Mouse (Mus musculus) megakaryocyte, embryonic 14.5 days (primary cell): ENCODE results near the gene Tbc1d10c. TPM values are rescaled to one million over a fixed set of nuclear protein-coding genes. Genes with fewer than 3 reads are reported as not detected.

Experiments used
- H3K27me3 ChIP-seq: replicated peaks from 2 replicates; pipeline ENCODE3; 2012; ENCODE audit warnings: inconsistent platforms
- H3K36me3 ChIP-seq: replicated peaks from 2 replicates; pipeline ENCODE3; 2012; ENCODE audit warnings: low read length, inconsistent platforms, mixed read lengths
- H3K4me1 ChIP-seq: 2 replicates; pipeline ENCODE4 v1.6.1; 2012; ENCODE audit warnings: inconsistent platforms
- H3K4me3 ChIP-seq: replicated peaks from 2 replicates; pipeline ENCODE3; 2012; ENCODE audit warnings: moderate library complexity, mild to moderate bottlenecking, inconsistent platforms
- H3K9me3 ChIP-seq: 2 replicates; pipeline ENCODE4 v1.6.1; 2012; ENCODE audit warnings: inconsistent platforms
- FLI1 ChIP-seq: IDR thresholded peaks from 2 replicates; pipeline ENCODE4 v1.6.1; 2012; ENCODE audit warnings: low read length, inconsistent platforms, mixed read lengths
- GATA1 ChIP-seq: IDR thresholded peaks from 3 replicates; pipeline ENCODE4 v1.6.1; 2012; ENCODE audit warnings: mixed read lengths, low read length, inconsistent platforms, borderline replicate concordance
- polyA plus RNA-seq: library from polyadenylated mRNA; stranded (reverse); fragments of >175 nt; gene quantifications from 2 replicates; pipeline ENCODE4 v1.2.3, GENCODE M21; 2012; ENCODE audit warnings: low replicate concordance; ENCODE audit not compliant: insufficient read depth

Gene Tbc1d10c
- polyA plus RNA-seq, 1 experiment: 31.5 TPM

- Histone ChIP-seq H3K4me1 (peaks cover 58% of the 10 kb centered on the region), H3K9me3 (no peaks in the 10 kb centered on the region), H3K36me3 (no peaks in the 10 kb centered on the region), H3K4me3 (no peak within 1 kb of the TSS), H3K27me3 (peaks cover 12% of the 10 kb centered on the region)
- TF ChIP-seq FLI1 (no peak), GATA1 (no peak)
These were observed 15.6 kb downstream of the Tbc1d10c start, which contains the start of gene Carns1 for GRCm38 (mm10) chr19:4175368-4175947. Carns1 (minus strand) TSS chr19:4175479.

GRCm38 (mm10) chr19:4172925-4173324, 18.2 kb downstream of the Tbc1d10c start:
- TF ChIP-seq FLI1 (no peak), GATA1 (no peak)
- Histone ChIP-seq H3K4me3 (no peak overlapping the region), H3K36me3 (no peaks in the 10 kb centered on the region), H3K9me3 (no peaks in the 10 kb centered on the region), H3K27me3 (peaks cover 11% of the 10 kb centered on the region), H3K4me1 (peaks cover 67% of the 10 kb centered on the region)

GRCm38 (mm10) chr19:4171393-4172290, 19.4 kb downstream of the Tbc1d10c start:
- H3K4me1 ChIP-seq: peaks cover 75% of the 10 kb centered on the region
- H3K9me3 ChIP-seq: no peaks in the 10 kb centered on the region
- peak overlapping the region; percentile 44 for H3K4me3 ChIP-seq
- peaks cover 10% of the 10 kb centered on the region for H3K27me3 ChIP-seq
- H3K36me3 ChIP-seq: no peaks in the 10 kb centered on the region
- no peak for TF ChIP-seq FLI1
- TF ChIP-seq GATA1: no peak

- TF ChIP-seq GATA1 (no peak), FLI1 (no peak)
- Histone ChIP-seq H3K4me1 (peaks cover 80% of the 10 kb centered on the region), H3K27me3 (peaks cover 6% of the 10 kb centered on the region), H3K9me3 (no peaks in the 10 kb centered on the region), H3K4me3 (peak overlapping the region; percentile 57), H3K36me3 (no peaks in the 10 kb centered on the region)
These were observed 20.2 kb downstream of the Tbc1d10c start for GRCm38 (mm10) chr19:4170723-4171392.

GRCm38 (mm10) chr19:4169810-4170209, 21.3 kb downstream of the Tbc1d10c start:
- Histone ChIP-seq H3K4me1 (peaks cover 80% of the 10 kb centered on the region), H3K4me3 (peak overlapping the region; percentile 96)

GRCm38 (mm10) chr19:4169378-4169784, 21.7 kb downstream of the Tbc1d10c start:
- no peaks in the 10 kb centered on the region for H3K9me3 ChIP-seq
- TF ChIP-seq FLI1: no peak; the same call in 1 of the 2 replicates
- no peak for TF ChIP-seq GATA1
- no peaks in the 10 kb centered on the region for H3K36me3 ChIP-seq
- H3K4me1 ChIP-seq: peaks cover 83% of the 10 kb centered on the region
- H3K27me3 ChIP-seq: no peaks in the 10 kb centered on the region
- peak overlapping the region; percentile 96 for H3K4me3 ChIP-seq

More at GRCm38 (mm10) chr19:4169810-4170209, 21.3 kb downstream of the Tbc1d10c start:
- H3K36me3 ChIP-seq: no peaks in the 10 kb centered on the region
- H3K9me3 ChIP-seq: no peaks in the 10 kb centered on the region
- H3K27me3 ChIP-seq: no peaks in the 10 kb centered on the region
- TF ChIP-seq FLI1 (no peak), GATA1 (no peak)

- Histone ChIP-seq H3K4me1 (peaks cover 84% of the 10 kb centered on the region), H3K36me3 (peaks cover 3% of the 10 kb centered on the region), H3K27me3 (no peaks in the 10 kb centered on the region), H3K4me3 (peak overlapping the region; percentile 24), H3K9me3 (no peaks in the 10 kb centered on the region)
- TF ChIP-seq FLI1 (no peak), GATA1 (no peak)
These were observed 24.2 kb downstream of the Tbc1d10c start for GRCm38 (mm10) chr19:4166678-4167476.

- TF ChIP-seq GATA1 (no peak), FLI1 (no peak)
- Histone ChIP-seq H3K4me3 (no peak overlapping the region), H3K27me3 (no peaks in the 10 kb centered on the region), H3K36me3 (peaks cover 23% of the 10 kb centered on the region), H3K9me3 (no peaks in the 10 kb centered on the region), H3K4me1 (peaks cover 72% of the 10 kb centered on the region)
These were observed 26.4 kb downstream of the Tbc1d10c start for GRCm38 (mm10) chr19:4164721-4165120.

- peaks cover 75% of the 10 kb centered on the region for H3K4me1 ChIP-seq
- TF ChIP-seq GATA1 (no peak), FLI1 (no peak)
These were observed 27.0 kb downstream of the Tbc1d10c start for GRCm38 (mm10) chr19:4164100-4164499.

More at GRCm38 (mm10) chr19:4164100-4164499, 27.0 kb downstream of the Tbc1d10c start:
- Histone ChIP-seq H3K27me3 (no peaks in the 10 kb centered on the region), H3K36me3 (peaks cover 29% of the 10 kb centered on the region), H3K4me3 (no peak overlapping the region), H3K9me3 (no peaks in the 10 kb centered on the region)
